Mouse (Mus musculus) central nervous system, embryonic 11.5 days (tissue): ENCODE measurements around the gene Olfr345. TPM values are rescaled to one million over a fixed set of nuclear protein-coding genes. Genes with fewer than 3 reads are reported as not detected.

ENCODE experiments used
- polyA plus RNA-seq: library from polyadenylated mRNA; depleted of rRNA; stranded (reverse); fragments of >200 nt; gene quantifications from 2 replicates; pipeline ENCODE4 v1.2.3, GENCODE M21; 2012; rRNA removed

The Olfr345 gene
- not detected in 2 replicates for polyA plus RNA-seq

GRCm38 (mm10) chr2:36639741-36640140 is at the start of gene Olfr345:
Olfr345 (plus strand) TSS chr2:36640041.

GRCm38 (mm10) chr2:36685488-36685887 is 45.6 kb downstream of the Olfr345 start, which contains the start of gene Olfr346:
Olfr346 (plus strand) TSS chr2:36685788.

Other genes starting within 250 kb of the Olfr345 start
- gene Olfr339, start 221.1 kb upstream of the Olfr345 start, polyA plus RNA-seq = not detected in 2 replicates
- gene Olfr340, start 187.5 kb upstream of the Olfr345 start, polyA plus RNA-seq = not detected in 2 replicates
- gene Olfr341, start 157.6 kb upstream of the Olfr345 start, polyA plus RNA-seq = not detected in 2 replicates
- not detected in 2 replicates for gene Olfr342, start 115.0 kb upstream of the Olfr345 start, polyA plus RNA-seq
- gene Olfr344, start 73.4 kb upstream of the Olfr345 start, polyA plus RNA-seq = not detected in 2 replicates
- not detected in 2 replicates for gene Olfr346, start 45.7 kb downstream of the Olfr345 start, polyA plus RNA-seq
- gene Olfr347, start 91.9 kb downstream of the Olfr345 start, polyA plus RNA-seq = not detected in 2 replicates
- gene Olfr348, start 144.2 kb downstream of the Olfr345 start, polyA plus RNA-seq = not detected in 2 replicates
- not detected in 2 replicates for gene Olfr50, start 150.5 kb downstream of the Olfr345 start, polyA plus RNA-seq
- gene Olfr3, start 177.0 kb downstream of the Olfr345 start, polyA plus RNA-seq = not detected in 2 replicates
- not detected in 2 replicates for gene Olfr350, start 206.3 kb downstream of the Olfr345 start, polyA plus RNA-seq
- gene Olfr351, start 222.6 kb downstream of the Olfr345 start, polyA plus RNA-seq = not detected in 2 replicates
- not detected in 2 replicates for gene Olfr352, start 228.4 kb downstream of the Olfr345 start, polyA plus RNA-seq